Mouse (Mus musculus) liver, adult 10 weeks (tissue): Measurements from ENCODE around the gene Ccdc181. TPM values are rescaled to one million over a fixed set of nuclear protein-coding genes. Genes with fewer than 3 reads are reported as not detected.

Experiments used
- polyA plus RNA-seq: library from polyadenylated mRNA; stranded (reverse); fragments of 350-450 nt; fragmentation: Illumina TruSeq; extraction: RNeasy Lipid Tissue Mini Kit (QIAGEN cat#74804); gene quantifications from one replicate; pipeline ENCODE4 v1.2.3, GENCODE M21; 2014; ENCODE audit warnings: low read depth, low replicate concordance

Ccdc181 gene
- polyA plus RNA-seq: 10.3 TPM

DNA sequence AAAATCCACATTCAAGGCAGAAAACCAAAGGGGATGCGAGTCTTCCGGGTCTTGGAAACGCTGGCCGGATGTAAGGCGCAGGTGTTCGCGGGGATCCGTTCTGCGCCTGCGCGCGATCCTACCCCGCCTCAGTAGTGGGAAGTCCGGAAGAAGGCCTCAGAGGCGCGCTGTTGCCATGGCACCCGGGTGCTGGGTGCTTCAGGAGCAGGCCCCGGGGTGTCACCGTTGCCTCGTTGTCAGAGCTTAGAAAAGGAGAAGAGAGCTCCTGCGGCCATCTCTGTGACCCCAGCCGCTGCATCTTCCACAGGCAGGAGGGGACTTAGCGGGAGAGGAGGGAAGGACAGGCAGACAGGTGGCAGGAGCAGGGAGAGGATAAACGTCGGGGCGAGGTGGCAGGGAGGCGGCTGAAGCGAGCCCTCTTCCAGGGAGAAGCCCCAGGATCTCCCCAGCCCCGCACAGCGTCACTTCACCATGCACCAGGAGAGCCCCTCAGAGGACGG lies at the start of gene Ccdc181:
Ccdc181 (plus strand) TSS at position 131 of the 500 bp plus-strand sequence.

DNA sequence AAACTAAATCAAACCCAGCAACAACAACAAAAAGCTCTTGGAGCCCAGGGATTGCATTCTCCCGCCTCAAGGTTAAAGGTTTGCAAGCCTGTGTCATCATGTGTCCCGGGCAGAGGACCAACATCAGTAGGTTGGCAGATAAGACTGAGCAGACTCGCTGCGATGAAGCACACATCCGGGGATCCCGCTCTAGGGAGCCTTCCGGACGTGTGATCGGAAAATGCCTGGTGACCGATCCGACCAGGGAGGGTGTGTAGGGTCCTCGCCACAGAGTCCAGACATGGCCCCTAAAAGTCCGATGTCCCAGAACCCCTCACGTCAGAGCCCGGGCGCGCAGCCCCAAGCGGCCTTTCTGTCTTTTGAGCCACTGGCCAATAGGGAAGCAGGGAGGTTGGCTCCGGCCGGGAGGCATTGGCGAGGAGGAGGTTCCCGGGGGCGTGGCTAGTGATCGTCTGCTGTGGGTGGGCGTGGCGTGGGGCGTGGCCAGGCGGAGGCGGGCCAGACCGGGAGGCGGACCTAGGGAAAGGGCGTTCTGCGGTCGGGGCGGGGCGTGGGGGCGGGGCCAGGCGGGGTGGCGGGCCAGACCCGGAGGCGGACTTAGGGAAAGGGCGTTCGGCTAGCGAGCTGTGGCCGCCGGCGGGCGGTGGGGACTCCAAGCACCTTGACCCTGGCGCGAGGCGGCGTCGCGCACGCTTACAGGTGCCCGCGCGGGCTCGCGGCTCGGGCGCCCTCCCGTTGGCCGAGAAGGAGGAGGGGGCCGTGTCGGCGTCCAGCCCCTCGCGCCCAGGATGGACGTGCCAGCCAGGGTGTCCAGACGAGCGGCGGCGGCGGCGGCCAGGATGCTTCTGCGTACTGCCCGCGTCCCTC lies 26.7 kb upstream of the Ccdc181 start, which contains the start of gene Slc19a2:
Slc19a2 (plus strand) TSS at position 582 of the 867 bp plus-strand sequence.

DNA sequence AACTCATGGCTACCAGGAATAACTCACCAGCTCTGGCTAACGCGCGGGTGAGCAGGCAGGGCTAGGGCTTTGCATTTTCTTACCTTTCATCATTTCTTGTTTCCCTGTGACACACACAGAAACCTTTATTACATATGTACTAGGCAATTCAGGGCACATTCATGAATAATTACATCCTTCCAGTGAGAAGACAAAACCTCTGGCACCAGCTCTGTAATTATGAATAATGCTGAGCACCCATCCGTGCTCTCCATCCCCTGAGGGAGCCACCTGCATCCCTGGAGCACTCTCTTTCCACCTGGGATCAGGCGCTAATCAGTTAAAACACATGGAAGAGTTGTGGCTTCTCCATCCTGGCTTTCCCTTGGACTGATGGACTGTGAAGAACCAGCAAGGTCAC lies 28.4 kb downstream of the Ccdc181 start, which contains the start of gene Nme7:
Nme7 (plus strand) TSS at position 301 of the 400 bp plus-strand sequence.

DNA sequence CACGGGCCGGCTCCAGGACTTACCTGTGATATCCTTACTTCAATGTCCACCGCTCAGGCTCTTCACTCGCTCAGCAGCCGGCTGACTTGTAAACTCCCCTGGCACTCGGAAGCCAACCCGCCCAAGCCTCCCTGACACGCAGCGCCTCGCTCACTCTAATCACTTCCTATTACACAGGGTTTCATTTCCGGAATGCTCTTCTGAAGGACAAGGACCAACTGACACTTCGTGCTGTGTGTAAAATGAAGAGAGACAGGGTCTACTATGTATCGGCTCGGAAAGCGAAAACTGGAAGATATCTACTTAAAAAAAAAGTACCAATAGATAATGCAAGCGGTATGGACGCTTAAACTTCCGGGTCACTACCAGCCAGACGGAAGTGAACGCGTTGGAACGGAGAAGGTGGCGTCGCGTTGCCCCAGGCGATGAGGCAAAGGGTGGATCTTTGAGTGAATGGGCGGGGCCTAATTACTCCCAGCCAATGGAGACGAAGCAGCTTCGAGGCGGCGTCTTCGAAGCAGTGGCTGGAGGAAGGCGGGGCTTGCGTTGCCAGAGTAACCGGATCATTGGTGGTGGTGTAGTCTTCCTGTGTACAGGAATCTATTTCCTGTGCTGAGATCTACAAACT lies 31.9 kb downstream of the Ccdc181 start, which contains the start of gene Blzf1:
Blzf1 (minus strand) TSS at position 366 of the 628 bp plus-strand sequence.

Other genes with a start within 250 kb of the Ccdc181 start
- gene Sele, start 227.4 kb upstream of the Ccdc181 start, polyA plus RNA-seq: 0.16 TPM
- gene Sell, start 213.6 kb upstream of the Ccdc181 start, polyA plus RNA-seq: 3.3 TPM
- gene Selp, start 160.3 kb upstream of the Ccdc181 start, polyA plus RNA-seq: 0.69 TPM
- 208 TPM for gene F5, start 123.7 kb upstream of the Ccdc181 start, polyA plus RNA-seq
- gene Slc19a2, start 26.5 kb upstream of the Ccdc181 start, polyA plus RNA-seq: 158 TPM
- gene Nme7, start 28.5 kb downstream of the Ccdc181 start, polyA plus RNA-seq: 10.6 TPM
- gene Blzf1, start 31.9 kb downstream of the Ccdc181 start, polyA plus RNA-seq: 15.4 TPM
- gene Atp1b1, start 182.8 kb downstream of the Ccdc181 start, polyA plus RNA-seq: 64.5 TPM